Mouse (Mus musculus) testis, postnatal 10 days (tissue): Measurements from ENCODE around the gene Spink4.

Source experiments
- DNase-seq: peaks from one replicate; pipeline ENCODE4 v3.0.0; 2021; ENCODE audit warnings: low spot score

Spink4 gene

GRCm38 (mm10) chr4:40919785-40920184 is at the start of gene Spink4:
TSS of gene Spink4 (plus strand) at chr4:40920052.
- peak; percentile 66 for DNase-seq

- no peak for DNase-seq
These were observed 49.6 kb upstream of the Spink4 start for GRCm38 (mm10) chr4:40870206-40870605.

- DNase-seq = no peak
These were observed 47.7 kb upstream of the Spink4 start for GRCm38 (mm10) chr4:40872129-40872528.

GRCm38 (mm10) chr4:40873320-40873719 is 46.5 kb upstream of the Spink4 start:
- DNase-seq = no peak

GRCm38 (mm10) chr4:40874151-40874600 is 45.7 kb upstream of the Spink4 start:
- DNase-seq = peak; percentile 53

GRCm38 (mm10) chr4:40874794-40875552 is 44.9 kb upstream of the Spink4 start:
- no peak for DNase-seq

- no peak for DNase-seq
These were observed 44.0 kb upstream of the Spink4 start for GRCm38 (mm10) chr4:40875842-40876241.

GRCm38 (mm10) chr4:40876814-40877371 is 43.0 kb upstream of the Spink4 start:
- peak; percentile 67 for DNase-seq

- no peak for DNase-seq
These were observed 42.3 kb upstream of the Spink4 start for GRCm38 (mm10) chr4:40877528-40877927.

- DNase-seq = no peak
These were observed 36.7 kb upstream of the Spink4 start for GRCm38 (mm10) chr4:40883200-40883599.

- DNase-seq = no peak
These were observed 35.3 kb upstream of the Spink4 start for GRCm38 (mm10) chr4:40884282-40885165.

GRCm38 (mm10) chr4:40885166-40885525 is 34.7 kb upstream of the Spink4 start:
- no peak for DNase-seq

GRCm38 (mm10) chr4:40885883-40886282 is 34.0 kb upstream of the Spink4 start:
- DNase-seq = no peak

- DNase-seq = no peak
These were observed 31.0 kb upstream of the Spink4 start for GRCm38 (mm10) chr4:40888839-40889238.

GRCm38 (mm10) chr4:40889252-40889651 is 30.6 kb upstream of the Spink4 start:
- no peak for DNase-seq

- no peak for DNase-seq
These were observed 29.9 kb upstream of the Spink4 start for GRCm38 (mm10) chr4:40889983-40890382.

- DNase-seq = no peak
These were observed 28.6 kb upstream of the Spink4 start for GRCm38 (mm10) chr4:40891206-40891605.

- no peak for DNase-seq
These were observed 24.7 kb upstream of the Spink4 start for GRCm38 (mm10) chr4:40895118-40895517.

GRCm38 (mm10) chr4:40895646-40896045 is 24.2 kb upstream of the Spink4 start:
- DNase-seq = no peak

- DNase-seq = no peak
These were observed 21.3 kb upstream of the Spink4 start for GRCm38 (mm10) chr4:40898476-40899044.

GRCm38 (mm10) chr4:40899264-40899663 is 20.6 kb upstream of the Spink4 start:
- DNase-seq = no peak

- no peak for DNase-seq
These were observed 19.8 kb upstream of the Spink4 start for GRCm38 (mm10) chr4:40900071-40900470.
